Mouse (Mus musculus) lung, postnatal 14 days (tissue): ENCODE measurements around the gene Fut8.
A peak's percentile ranks its signal among the peaks of the same experiment; 100 is the strongest.

Source experiments
- DNase-seq: peaks from one replicate; pipeline ENCODE4 v3.0.0; 2021

The Fut8 gene

DNA sequence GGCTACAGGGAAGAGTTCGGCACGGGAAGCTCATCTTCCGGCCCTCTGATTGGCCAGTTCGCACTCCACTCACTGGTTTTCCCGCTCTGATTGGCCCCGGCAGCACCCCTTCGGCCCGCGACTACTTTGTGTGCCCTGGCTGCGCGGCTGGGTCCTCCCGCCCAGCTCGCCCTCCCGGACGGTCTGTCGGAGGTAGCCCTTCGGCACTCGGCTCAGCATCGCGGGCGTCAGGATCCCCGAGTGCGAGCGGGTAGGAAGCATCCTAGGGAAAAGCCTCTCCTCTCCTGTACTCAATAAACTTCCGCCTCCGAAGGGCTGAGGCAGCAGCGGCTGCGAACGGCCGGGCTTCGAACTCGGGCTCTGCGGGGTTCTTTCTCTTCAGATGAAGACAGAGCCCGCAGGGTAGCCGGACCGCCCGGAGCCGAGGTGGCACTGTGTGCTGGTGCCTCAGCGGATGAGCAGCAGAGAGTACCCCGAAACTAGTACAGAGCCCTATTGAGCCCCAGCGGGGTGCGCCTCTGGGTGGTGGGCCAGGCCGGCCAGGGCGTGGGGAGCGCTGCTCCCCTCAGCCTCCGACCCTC lies at the start of gene Fut8:
Fut8 (plus strand) TSS at position 176 of the 581 bp plus-strand sequence.
- DNase-seq: peak; percentile 89

GRCm38 (mm10) chr12:77189161-77189560 lies 48.8 kb upstream of the Fut8 start:
- DNase-seq: no peak

- DNase-seq: no peak
Measured at GRCm38 (mm10) chr12:77189933-77190446, 47.9 kb upstream of the Fut8 start.

- no peak for DNase-seq
Measured at GRCm38 (mm10) chr12:77191478-77192271, 46.2 kb upstream of the Fut8 start.

DNA sequence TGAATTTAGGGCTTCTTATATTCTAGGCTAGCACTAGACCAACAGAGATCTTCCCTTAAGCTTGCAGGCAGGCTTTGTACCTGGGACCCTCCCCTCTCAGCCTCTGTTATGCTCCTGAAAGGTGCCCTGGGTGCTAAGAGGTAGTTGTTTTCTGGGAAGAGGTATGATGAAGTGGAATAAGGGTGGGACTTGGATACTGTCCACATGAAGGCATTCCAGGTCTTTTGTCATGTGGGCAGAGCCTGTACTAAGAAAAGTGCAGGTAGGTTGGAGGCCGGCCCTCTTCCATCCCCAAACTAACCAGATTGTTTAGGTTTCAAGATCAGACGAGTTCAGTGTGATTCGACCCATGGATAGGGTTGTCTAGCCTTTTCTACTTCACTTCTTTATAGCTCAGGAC lies 45.2 kb upstream of the Fut8 start:
- DNase-seq: no peak

DNA sequence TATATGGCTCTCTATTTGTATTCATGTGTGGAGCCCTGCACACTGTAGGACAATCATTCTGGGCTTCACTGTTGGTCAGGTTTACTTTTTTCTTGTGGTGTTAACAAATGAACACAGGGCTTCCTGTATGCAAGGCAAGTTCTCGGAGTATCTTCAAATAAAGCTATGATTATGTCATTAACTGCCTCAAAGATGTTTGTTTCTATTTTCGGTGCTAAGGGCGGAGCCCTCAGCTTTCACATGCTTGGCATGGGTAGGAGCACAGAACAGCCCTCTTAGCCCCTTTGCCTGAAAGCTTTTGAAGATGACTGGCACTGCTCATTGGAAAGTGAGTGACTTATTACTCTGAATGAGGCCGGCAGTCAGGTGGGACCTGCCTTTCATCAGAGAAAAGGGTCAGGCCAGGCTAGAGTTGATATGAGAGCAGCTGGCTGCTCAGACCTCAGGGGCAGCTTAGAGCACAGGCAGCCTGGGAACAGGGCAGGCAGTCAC lies 44.7 kb upstream of the Fut8 start:
- no peak for DNase-seq

GRCm38 (mm10) chr12:77195044-77195443 lies 42.9 kb upstream of the Fut8 start:
- no peak for DNase-seq

DNA sequence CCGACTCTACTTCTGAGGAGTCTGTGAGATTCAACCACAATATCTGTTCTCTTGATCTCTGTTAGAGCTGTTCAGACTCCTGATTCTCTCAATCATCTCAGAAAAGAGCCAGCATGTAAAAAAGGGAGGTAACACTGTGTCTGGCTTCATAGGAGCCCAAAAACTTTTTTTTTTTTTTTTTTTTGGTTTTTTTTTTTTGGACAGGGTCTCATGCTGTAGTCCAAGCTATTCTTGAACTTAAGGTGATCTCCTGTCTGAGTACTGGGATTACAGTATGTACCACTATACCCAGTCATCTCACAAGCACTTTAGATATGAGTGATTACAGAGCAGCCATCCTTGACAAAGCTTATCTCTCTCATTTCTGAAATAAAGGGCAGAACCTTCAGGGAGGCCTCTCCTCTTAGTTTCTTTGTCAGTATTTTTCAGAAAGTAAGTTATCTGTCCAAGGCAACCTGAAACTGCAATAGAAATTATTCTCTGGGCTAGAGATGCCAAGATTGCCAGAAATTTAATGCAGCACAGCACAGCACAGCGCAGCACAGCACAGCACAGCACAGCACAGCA lies 41.3 kb upstream of the Fut8 start:
- DNase-seq: no peak

- no peak for DNase-seq
Measured at GRCm38 (mm10) chr12:77197121-77197599, 40.8 kb upstream of the Fut8 start.

GRCm38 (mm10) chr12:77198253-77198652 lies 39.7 kb upstream of the Fut8 start:
- DNase-seq: no peak

DNA sequence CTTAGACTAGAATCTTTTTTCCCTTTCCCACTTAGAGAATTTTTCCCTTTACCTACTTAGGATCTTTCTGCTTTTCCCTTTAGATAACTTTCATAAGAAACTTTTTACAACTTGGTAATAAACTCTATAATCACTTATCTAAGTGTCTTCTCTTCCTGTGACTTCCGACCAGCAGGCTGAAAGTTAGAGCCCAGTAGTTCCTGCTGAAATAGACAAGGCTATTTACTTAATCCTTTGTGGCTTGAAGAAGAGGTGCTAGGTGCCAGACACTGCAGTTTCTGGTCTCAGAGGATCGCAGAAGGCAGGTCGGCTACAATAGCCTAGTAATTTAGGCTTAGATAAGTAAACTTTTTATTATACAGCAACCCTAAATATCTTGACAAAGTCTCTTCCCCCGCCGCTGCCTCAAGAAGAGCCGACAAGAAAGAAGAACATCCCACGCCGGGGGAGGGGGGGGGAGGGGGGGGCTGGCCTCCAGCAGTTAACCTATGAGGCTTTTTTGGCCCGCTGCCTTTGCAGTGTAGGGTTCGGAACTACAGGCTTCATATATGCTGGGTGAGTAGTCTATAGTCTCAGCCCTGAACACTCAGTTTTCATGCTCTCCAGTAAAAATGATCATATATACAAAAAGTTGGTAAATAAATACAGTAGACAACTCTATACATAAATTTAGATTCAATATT lies 36.3 kb upstream of the Fut8 start:
- no peak for DNase-seq

- DNase-seq: no peak
Measured at GRCm38 (mm10) chr12:77203136-77203535, 34.8 kb upstream of the Fut8 start.

- no peak for DNase-seq
Measured at GRCm38 (mm10) chr12:77206852-77207251, 31.1 kb upstream of the Fut8 start.

DNA sequence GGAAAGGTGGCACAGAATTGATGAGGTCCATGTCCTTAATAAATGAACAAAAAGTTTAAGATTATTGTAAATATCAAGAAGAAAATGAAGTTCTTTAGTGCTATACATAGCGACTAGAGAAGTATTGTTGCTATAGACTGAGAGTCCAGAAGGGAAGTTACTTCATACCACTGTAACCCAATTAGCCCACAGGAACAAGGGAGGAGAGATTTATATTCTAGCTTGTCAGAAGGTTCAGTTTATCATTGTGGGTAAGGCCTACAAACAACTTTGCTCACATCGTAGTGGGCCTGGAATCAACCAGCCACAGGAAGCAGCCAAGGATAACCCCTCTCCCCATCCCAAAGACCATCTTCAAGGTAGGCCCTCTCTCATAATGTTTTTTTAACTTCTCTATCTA lies 29.9 kb upstream of the Fut8 start:
- DNase-seq: no peak

DNA sequence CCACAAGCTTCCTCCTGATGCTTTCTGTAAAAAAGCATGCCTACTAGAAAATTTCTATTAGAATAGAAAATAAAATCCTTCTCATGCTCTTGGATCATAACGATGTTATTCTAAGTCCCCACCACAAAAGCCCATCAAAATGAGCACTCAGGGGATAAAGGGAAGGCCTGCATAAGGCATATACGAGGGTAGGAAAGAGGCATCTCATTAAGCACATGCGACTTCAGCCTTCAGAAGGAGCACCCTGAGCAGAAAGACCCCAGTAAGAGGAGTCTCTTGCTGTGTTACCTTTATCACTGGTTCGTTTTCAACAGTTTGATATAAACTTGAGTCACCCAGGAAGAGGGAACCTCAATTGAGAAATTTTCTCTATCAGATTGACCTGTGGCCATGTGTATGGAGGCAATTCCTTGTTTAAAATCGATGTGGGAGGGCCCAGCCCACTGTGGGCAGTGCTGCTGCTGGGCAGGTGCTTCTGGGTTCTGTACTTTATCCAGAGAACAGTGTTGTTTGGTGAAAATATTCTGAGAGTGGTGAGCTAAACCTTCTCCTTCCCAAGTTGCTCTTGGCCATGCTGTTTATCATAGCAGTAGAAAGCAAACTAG lies 29.2 kb upstream of the Fut8 start:
- DNase-seq: no peak

DNA sequence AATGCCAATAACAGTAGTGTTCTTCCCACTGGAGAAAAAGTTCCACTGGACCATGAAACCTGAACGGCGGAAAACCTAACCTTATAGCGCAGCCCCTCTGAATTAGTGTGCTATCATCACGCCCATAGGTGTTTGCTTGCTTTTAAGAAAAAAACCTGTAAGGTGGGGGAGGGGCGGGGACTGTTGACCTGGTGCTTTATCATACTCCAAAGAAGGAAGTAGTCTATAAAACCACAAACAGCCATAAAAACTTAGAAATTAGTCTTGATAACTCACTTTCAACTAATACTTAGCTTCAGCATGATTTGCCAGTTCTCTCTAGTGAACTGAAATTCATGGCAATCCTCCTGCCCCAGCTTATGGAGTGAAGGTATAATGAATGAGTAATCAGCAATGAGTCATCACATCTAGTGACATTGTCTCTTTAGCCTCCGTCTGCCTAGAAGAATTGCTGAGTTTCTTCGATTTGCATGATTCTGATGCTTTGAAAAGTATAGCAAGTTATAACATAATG lies 26.2 kb upstream of the Fut8 start:
- DNase-seq: no peak

GRCm38 (mm10) chr12:77213896-77214564 lies 23.9 kb upstream of the Fut8 start:
- no peak for DNase-seq

DNA sequence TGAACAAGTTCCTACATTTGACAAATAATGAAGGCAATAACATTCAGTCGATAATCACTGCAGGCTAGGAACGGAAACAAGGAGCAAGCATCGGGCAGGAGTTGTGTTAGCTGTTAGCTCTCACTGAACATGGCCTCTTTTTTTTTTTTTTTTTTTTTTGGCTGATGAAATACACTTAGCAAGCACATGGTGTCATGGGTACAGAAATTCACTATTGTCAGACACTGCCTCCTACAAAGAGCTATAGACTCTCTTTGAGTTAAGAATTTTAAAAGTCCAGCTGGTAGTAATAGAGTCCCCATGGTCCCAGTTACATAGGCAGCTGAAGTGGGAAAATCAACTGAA lies 23.4 kb upstream of the Fut8 start:
- DNase-seq: no peak

GRCm38 (mm10) chr12:77216511-77217192 lies 21.3 kb upstream of the Fut8 start:
- DNase-seq: peak; percentile 7

DNA sequence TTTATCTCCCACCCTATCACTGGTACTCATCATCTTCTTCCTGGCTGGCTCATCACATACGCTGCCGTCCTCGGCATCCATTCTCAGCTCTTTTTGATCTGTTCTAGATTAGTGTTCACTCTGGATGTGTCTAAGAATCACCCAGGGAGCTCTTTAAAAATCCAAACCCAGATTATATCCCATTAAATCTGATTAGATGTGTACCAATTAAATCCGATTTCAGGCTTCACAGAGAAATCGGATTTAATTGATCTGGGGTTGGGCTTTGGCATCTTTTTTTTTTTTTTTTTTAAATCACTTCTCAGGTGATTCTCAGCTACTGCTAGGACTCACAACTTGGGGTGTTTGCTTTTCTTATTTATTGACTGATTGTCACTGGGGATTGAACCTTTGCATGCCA lies 17.3 kb upstream of the Fut8 start:
- no peak for DNase-seq

DNA sequence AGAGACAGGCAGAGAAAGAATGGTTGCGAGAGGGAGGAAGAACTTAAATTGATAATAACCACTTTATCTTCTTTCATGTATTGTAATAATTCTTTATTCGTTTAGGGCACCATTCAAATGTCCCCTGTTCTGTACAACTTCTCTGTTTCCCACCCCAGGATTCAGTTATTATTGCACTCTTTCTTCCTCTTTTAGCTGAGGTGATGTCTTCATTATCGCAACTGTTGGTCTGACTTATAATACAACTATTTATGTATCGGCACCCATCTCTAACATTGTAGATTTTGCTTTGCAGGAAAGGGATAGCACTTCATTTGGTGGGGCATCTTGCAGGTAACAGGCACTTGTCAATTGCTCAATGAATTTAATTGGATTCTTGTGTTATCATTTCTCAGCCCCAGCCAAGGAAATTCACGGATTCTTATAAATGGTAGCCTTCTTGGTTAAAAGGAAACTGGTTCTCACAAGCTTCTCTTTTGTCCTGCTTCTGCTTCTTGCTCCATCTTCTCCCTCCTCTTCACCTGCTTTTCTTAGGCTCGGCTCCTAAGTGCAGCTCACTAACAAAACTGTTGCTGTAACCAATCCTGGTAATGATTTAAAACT lies 15.6 kb upstream of the Fut8 start:
- DNase-seq: no peak
